Mouse (Mus musculus): Measurements from ENCODE around the gene Daglb.

The Daglb gene

GRCm38 (mm10) chr5:143464100-143464756 is at the start of gene Daglb:
Gene Daglb (plus strand): TSS chr5:143464584.
- peak; percentile 83 to 85 for DNase-seq (ENCODE audit: low spot score in 2 of 2)

- no peak for DNase-seq (ENCODE audit: low spot score in 2 of 2)
Measured at GRCm38 (mm10) chr5:143421484-143421883, 42.9 kb upstream of the Daglb start.

- DNase-seq (ENCODE audit: low spot score in 2 of 2) = no peak
Measured at GRCm38 (mm10) chr5:143422990-143423389, 41.4 kb upstream of the Daglb start.

- DNase-seq (ENCODE audit: low spot score in 2 of 2) = peak; percentile 61 to 77
Measured at GRCm38 (mm10) chr5:143423899-143424519, 40.4 kb upstream of the Daglb start.

GRCm38 (mm10) chr5:143434421-143434820 is 30.0 kb upstream of the Daglb start:
- peak; percentile 65 to 76 for DNase-seq (ENCODE audit: low spot score in 2 of 2)

- DNase-seq (ENCODE audit: low spot score in 2 of 2) = no peak
Measured at GRCm38 (mm10) chr5:143441298-143441697, 23.1 kb upstream of the Daglb start.

GRCm38 (mm10) chr5:143441753-143442152 is 22.6 kb upstream of the Daglb start:
- DNase-seq (ENCODE audit: low spot score in 2 of 2) = no peak

GRCm38 (mm10) chr5:143463671-143464070 is 713 bp upstream of the Daglb start:
- no peak for DNase-seq (ENCODE audit: low spot score in 2 of 2)

GRCm38 (mm10) chr5:143464757-143465118 is 354 bp downstream of the Daglb start:
- DNase-seq (ENCODE audit: low spot score in 2 of 2) = no peak

- no peak for DNase-seq (ENCODE audit: low spot score in 2 of 2)
Measured at GRCm38 (mm10) chr5:143465156-143466085, 1.0 kb downstream of the Daglb start.

GRCm38 (mm10) chr5:143466891-143467669 is 2.7 kb downstream of the Daglb start:
- no peak for DNase-seq (ENCODE audit: low spot score in 2 of 2)

- no peak for DNase-seq (ENCODE audit: low spot score in 2 of 2)
Measured at GRCm38 (mm10) chr5:143467931-143468330, 3.5 kb downstream of the Daglb start.

- no peak for DNase-seq (ENCODE audit: low spot score in 2 of 2)
Measured at GRCm38 (mm10) chr5:143469628-143470027, 5.2 kb downstream of the Daglb start.

GRCm38 (mm10) chr5:143470421-143471164 is 6.2 kb downstream of the Daglb start:
- peak in 1 of 2 experiments; percentile 43 for DNase-seq (ENCODE audit: low spot score in 2 of 2)

GRCm38 (mm10) chr5:143471165-143471546 is 6.8 kb downstream of the Daglb start:
- no peak for DNase-seq (ENCODE audit: low spot score in 2 of 2)

- no peak for DNase-seq (ENCODE audit: low spot score in 2 of 2)
Measured at GRCm38 (mm10) chr5:143471953-143472618, 7.7 kb downstream of the Daglb start.

- no peak for DNase-seq (ENCODE audit: low spot score in 2 of 2)
Measured at GRCm38 (mm10) chr5:143475153-143475844, 10.9 kb downstream of the Daglb start.

- no peak for DNase-seq (ENCODE audit: low spot score in 2 of 2)
Measured at GRCm38 (mm10) chr5:143476013-143476412, 11.6 kb downstream of the Daglb start.

GRCm38 (mm10) chr5:143477901-143478300 is 13.5 kb downstream of the Daglb start:
- DNase-seq (ENCODE audit: low spot score in 2 of 2) = no peak

GRCm38 (mm10) chr5:143484955-143485354 is 20.6 kb downstream of the Daglb start:
- no peak for DNase-seq (ENCODE audit: low spot score in 2 of 2)

Measured in natural killer cell, adult 2 months (primary cell).